Mouse (Mus musculus) forebrain, embryonic 12.5 days (tissue): Measurements from ENCODE around the gene Snap25. TPM values are rescaled to one million over a fixed set of nuclear protein-coding genes. Genes with fewer than 3 reads are reported as not detected.

Experiments
- polyA plus RNA-seq: library from polyadenylated mRNA; unstranded; fragments of >200 nt; fragmentation: Nextera tagmentation; extraction: Ambion mirVana; gene quantifications from 2 replicates; pipeline ENCODE4 v1.2.1, GENCODE M21; 2016

Gene Snap25
- polyA plus RNA-seq, 1 experiment from 2014 or later: 32.0 TPM

Other genes starting within 250 kb of the Snap25 start
- gene Ankef1, start 211.5 kb upstream of the Snap25 start, polyA plus RNA-seq: 0.66 and 1.0 TPM in 2 replicates
- gene AL731706.2, start 172.2 kb downstream of the Snap25 start, polyA plus RNA-seq: 17.2 and 24.3 TPM in 2 replicates
- 11.6 and 12.1 TPM in 2 replicates for gene Slx4ip, start 177.8 kb downstream of the Snap25 start, polyA plus RNA-seq
- gene AL731706.1, start 177.9 kb downstream of the Snap25 start, polyA plus RNA-seq: 23.3 and 25.8 TPM in 2 replicates
- gene Mkks, start 177.9 kb downstream of the Snap25 start, polyA plus RNA-seq: 10.6 and 12.7 TPM in 2 replicates